Mouse (Mus musculus): ENCODE measurements around the gene Figla. TPM values are rescaled to one million over a fixed set of nuclear protein-coding genes. Genes with fewer than 3 reads are reported as not detected.

Figla gene
- polyA plus RNA-seq, 1 experiment from 2014 or later = not detected

DNA sequence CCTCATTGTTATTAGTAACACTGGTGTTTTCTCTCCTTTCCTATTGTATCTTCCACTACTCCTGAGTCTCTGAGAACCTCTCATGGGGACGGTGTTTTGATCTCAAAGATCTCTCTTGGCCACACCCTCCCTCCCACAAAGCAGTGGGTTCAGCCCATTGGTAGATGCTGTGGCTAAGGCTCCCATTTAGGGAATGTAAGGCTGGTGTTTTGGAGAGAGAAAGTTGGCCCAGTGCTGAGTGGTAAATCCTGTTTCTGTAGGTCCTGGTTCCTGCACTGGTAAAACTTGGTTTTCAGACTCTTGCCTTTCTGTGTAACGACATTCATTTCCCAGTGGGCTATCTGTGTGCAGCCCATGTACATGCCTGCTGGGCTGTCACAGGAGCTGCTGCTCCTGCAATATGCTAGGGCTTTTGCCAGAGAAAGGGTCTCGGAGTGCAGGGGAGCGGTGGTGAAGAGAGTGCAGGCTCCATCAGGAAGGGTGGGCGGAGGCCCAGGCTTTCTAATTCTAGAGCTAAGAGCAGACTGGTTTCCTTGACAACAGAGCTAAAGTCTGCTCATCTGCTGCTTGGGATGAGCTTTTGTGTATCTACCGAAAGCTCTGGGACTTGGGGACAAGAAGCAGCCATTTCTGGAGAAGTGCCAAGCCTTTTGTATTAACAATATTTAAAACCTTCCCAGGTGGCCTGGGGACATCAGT lies 48.5 kb downstream of the Figla start:
- WGBS = 46% methylated on average over 6 of the region's 6 CpGs
- Histone ChIP-seq H3K4me1 (ENCODE audit: control insufficient read depth, insufficient read depth, low read length) (no peaks in the 10 kb centered on the region), H3K4me3 (ENCODE audit: low read depth, low read length) (no peak overlapping the region), H3K27ac (replicated peaks; ENCODE audit: low read depth, low read length) (0 out of 2 replicates have a peak overlapping the region, but pooled peaks have one; percentile 16), H3K9ac (replicated peaks; ENCODE audit: low read length) (no peak overlapping the region), H3K27me3 (ENCODE audit: control insufficient read depth, insufficient read depth, low read length) (no peaks in the 10 kb centered on the region), H3K4me2 (ENCODE audit: low read depth, low read length) (no peak overlapping the region), H3K36me3 (replicated peaks; ENCODE audit: control insufficient read depth, insufficient read depth, low read depth, low read length) (no peaks in the 10 kb centered on the region), H3K9me3 (replicated peaks; ENCODE audit: control insufficient read depth, low read length) (no peaks in the 10 kb centered on the region)
- ATAC-seq (replicated peaks; ENCODE audit: insufficient number of reproducible peaks, low FRiP score, low TSS enrichment, low read depth) (peak; percentile 77; the same call in 1 of the 2 replicates), DNase-seq (ENCODE audit: low spot score) (no peak)

GRCm38 (mm10) chr6:86066727-86067126 lies 50.8 kb downstream of the Figla start:
- H3K4me2 ChIP-seq (ENCODE audit: low read depth, low read length) = no peak overlapping the region
- H3K27ac ChIP-seq (replicated peaks; ENCODE audit: low read depth, low read length) = no peak overlapping the region
- H3K27me3 ChIP-seq (ENCODE audit: control insufficient read depth, insufficient read depth, low read length) = no peaks in the 10 kb centered on the region
- no peaks in the 10 kb centered on the region for H3K36me3 ChIP-seq (replicated peaks; ENCODE audit: control insufficient read depth, insufficient read depth, low read depth, low read length)
- DNase-seq (ENCODE audit: low spot score) (no peak), ATAC-seq (replicated peaks; ENCODE audit: insufficient number of reproducible peaks, low FRiP score, low TSS enrichment, low read depth) (no peak)
- no peak overlapping the region for H3K9ac ChIP-seq (replicated peaks; ENCODE audit: low read length)
- no peak overlapping the region for H3K4me3 ChIP-seq (ENCODE audit: low read depth, low read length)
- H3K9me3 ChIP-seq (replicated peaks; ENCODE audit: control insufficient read depth, low read length) = no peaks in the 10 kb centered on the region
- no peaks in the 10 kb centered on the region for H3K4me1 ChIP-seq (ENCODE audit: control insufficient read depth, insufficient read depth, low read length)
- 83% methylated on average over 6 of the region's 6 CpGs for WGBS

DNA sequence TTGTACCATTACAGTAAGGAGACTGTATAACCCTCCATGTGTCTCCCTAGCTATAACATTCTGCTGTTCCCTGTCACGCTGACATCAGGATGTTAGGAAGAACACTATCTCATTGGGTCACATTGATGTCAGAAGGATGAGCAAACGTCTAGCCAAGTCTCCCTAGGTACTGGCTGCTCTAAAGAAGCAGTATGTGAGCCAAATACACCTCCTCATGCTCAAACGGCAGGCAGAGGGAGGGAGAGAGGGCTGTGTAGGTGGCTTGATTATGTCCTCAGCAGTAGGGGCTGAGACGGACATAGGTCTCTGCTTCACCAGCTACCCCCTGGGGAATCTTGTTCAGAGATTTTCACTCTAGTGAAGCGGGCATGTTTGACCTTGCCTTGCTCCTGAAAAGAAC lies 51.2 kb downstream of the Figla start:
- DNase-seq (ENCODE audit: low spot score) (no peak), ATAC-seq (replicated peaks; ENCODE audit: insufficient number of reproducible peaks, low FRiP score, low TSS enrichment, low read depth) (no peak)
- H3K27ac ChIP-seq (replicated peaks; ENCODE audit: low read depth, low read length) = no peak overlapping the region
- H3K9me3 ChIP-seq (replicated peaks; ENCODE audit: control insufficient read depth, low read length) = no peaks in the 10 kb centered on the region
- no peak overlapping the region for H3K9ac ChIP-seq (replicated peaks; ENCODE audit: low read length)
- no peak overlapping the region for H3K4me3 ChIP-seq (ENCODE audit: low read depth, low read length)
- WGBS = 62% methylated on average over 5 of the region's 5 CpGs
- H3K36me3 ChIP-seq (replicated peaks; ENCODE audit: control insufficient read depth, insufficient read depth, low read depth, low read length) = no peaks in the 10 kb centered on the region
- no peaks in the 10 kb centered on the region for H3K27me3 ChIP-seq (ENCODE audit: control insufficient read depth, insufficient read depth, low read length)
- no peak overlapping the region for H3K4me2 ChIP-seq (ENCODE audit: low read depth, low read length)
- H3K4me1 ChIP-seq (ENCODE audit: control insufficient read depth, insufficient read depth, low read length) = no peaks in the 10 kb centered on the region

DNA sequence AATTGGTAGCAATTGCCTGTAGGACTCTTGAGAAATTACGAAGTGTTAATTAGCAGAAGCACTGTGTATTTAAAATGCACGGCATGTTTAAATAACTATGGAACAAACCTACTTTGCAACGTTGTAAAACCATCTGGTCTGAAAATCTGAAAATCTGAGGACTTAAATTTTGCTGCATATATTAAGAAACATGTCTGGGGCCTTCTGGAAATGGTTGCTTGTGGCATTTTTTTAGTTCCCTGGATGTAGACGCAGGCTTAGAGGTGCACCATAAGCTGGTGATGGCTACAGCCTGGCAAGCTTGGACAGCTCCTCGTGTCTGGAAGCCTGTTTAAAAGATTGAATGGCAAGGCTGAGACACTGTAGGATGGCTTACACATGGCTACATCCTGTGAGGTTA lies 53.0 kb downstream of the Figla start:
- DNase-seq (ENCODE audit: low spot score) = no peak
- WGBS = 78% methylated on average over 5 of the region's 5 CpGs
- ATAC-seq (replicated peaks; ENCODE audit: insufficient number of reproducible peaks, low FRiP score, low TSS enrichment, low read depth) = no peak

GRCm38 (mm10) chr6:86069856-86070255 lies 53.9 kb downstream of the Figla start:
- no peaks in the 10 kb centered on the region for H3K9me3 ChIP-seq (replicated peaks; ENCODE audit: control insufficient read depth, low read length)
- no peak overlapping the region for H3K4me3 ChIP-seq (ENCODE audit: low read depth, low read length)
- no peak for ATAC-seq (replicated peaks; ENCODE audit: insufficient number of reproducible peaks, low FRiP score, low TSS enrichment, low read depth)
- no peaks in the 10 kb centered on the region for H3K27me3 ChIP-seq (ENCODE audit: control insufficient read depth, insufficient read depth, low read length)
- no peak for DNase-seq (ENCODE audit: low spot score)
- H3K27ac ChIP-seq (replicated peaks; ENCODE audit: low read depth, low read length) = no peak overlapping the region
- H3K4me2 ChIP-seq (ENCODE audit: low read depth, low read length) = no peak overlapping the region
- WGBS = 82% methylated on average over 3 of the region's 3 CpGs
- H3K36me3 ChIP-seq (replicated peaks; ENCODE audit: control insufficient read depth, insufficient read depth, low read depth, low read length) = no peaks in the 10 kb centered on the region
- H3K9ac ChIP-seq (replicated peaks; ENCODE audit: low read length) = no peak overlapping the region
- H3K4me1 ChIP-seq (ENCODE audit: control insufficient read depth, insufficient read depth, low read length) = no peaks in the 10 kb centered on the region

More for the DNA sequence above, 53.0 kb downstream of the Figla start:
- Histone ChIP-seq H3K4me1 (ENCODE audit: control insufficient read depth, insufficient read depth, low read length) (no peaks in the 10 kb centered on the region), H3K36me3 (replicated peaks; ENCODE audit: control insufficient read depth, insufficient read depth, low read depth, low read length) (no peaks in the 10 kb centered on the region), H3K9me3 (replicated peaks; ENCODE audit: control insufficient read depth, low read length) (no peaks in the 10 kb centered on the region), H3K27me3 (ENCODE audit: control insufficient read depth, insufficient read depth, low read length) (no peaks in the 10 kb centered on the region), H3K27ac (replicated peaks; ENCODE audit: low read depth, low read length) (no peak overlapping the region), H3K9ac (replicated peaks; ENCODE audit: low read length) (no peak overlapping the region), H3K4me2 (ENCODE audit: low read depth, low read length) (no peak overlapping the region), H3K4me3 (ENCODE audit: low read depth, low read length) (no peak overlapping the region)

DNA sequence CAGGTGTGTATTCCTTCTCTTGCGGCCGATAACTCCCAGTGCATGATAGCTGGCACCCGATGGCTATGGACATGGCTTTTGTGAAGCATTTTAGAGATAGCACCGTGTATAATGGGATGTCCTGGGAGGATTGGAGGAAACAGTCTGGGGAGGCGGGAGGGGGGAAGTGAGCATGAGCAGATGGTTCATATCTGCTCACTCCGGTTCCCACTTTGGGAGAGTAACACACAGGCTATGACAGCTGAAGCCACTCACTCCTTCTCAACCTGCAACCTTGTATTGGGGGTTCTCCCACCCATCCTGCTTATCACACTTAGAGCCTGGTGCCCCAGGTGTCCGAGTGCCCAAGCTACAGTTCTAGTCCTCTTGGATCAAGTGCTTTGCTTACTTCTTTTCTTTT lies 54.3 kb downstream of the Figla start:
- Histone ChIP-seq H3K4me2 (ENCODE audit: low read depth, low read length) (no peak overlapping the region), H3K4me1 (ENCODE audit: control insufficient read depth, insufficient read depth, low read length) (no peaks in the 10 kb centered on the region), H3K27ac (replicated peaks; ENCODE audit: low read depth, low read length) (no peak overlapping the region), H3K9me3 (replicated peaks; ENCODE audit: control insufficient read depth, low read length) (no peaks in the 10 kb centered on the region), H3K36me3 (replicated peaks; ENCODE audit: control insufficient read depth, insufficient read depth, low read depth, low read length) (no peaks in the 10 kb centered on the region), H3K9ac (replicated peaks; ENCODE audit: low read length) (no peak overlapping the region), H3K4me3 (ENCODE audit: low read depth, low read length) (no peak overlapping the region), H3K27me3 (ENCODE audit: control insufficient read depth, insufficient read depth, low read length) (no peaks in the 10 kb centered on the region)
- no peak for ATAC-seq (replicated peaks; ENCODE audit: insufficient number of reproducible peaks, low FRiP score, low TSS enrichment, low read depth)
- DNase-seq (ENCODE audit: low spot score) = no peak
- 87% methylated on average over 7 of the region's 7 CpGs for WGBS

Other genes with a start within 250 kb of the Figla start
- gene Nat8f6, start 195.2 kb upstream of the Figla start, polyA plus RNA-seq (2014; fragmentation: Nextera tagmentation; extraction: Ambion mirVana) = not detected in 2 replicates
- not detected in 2 replicates for gene Nat8f5, start 195.2 kb upstream of the Figla start, polyA plus RNA-seq (2014; fragmentation: Nextera tagmentation; extraction: Ambion mirVana)
- not detected in 2 replicates for gene Nat8, start 184.1 kb upstream of the Figla start, polyA plus RNA-seq (2014; fragmentation: Nextera tagmentation; extraction: Ambion mirVana)
- gene Nat8f2, start 147.0 kb upstream of the Figla start, polyA plus RNA-seq (2014; fragmentation: Nextera tagmentation; extraction: Ambion mirVana) = not detected in 2 replicates
- 4.0 and 4.1 TPM in 2 replicates for gene Nat8f4, start 111.3 kb upstream of the Figla start, polyA plus RNA-seq (2014; fragmentation: Nextera tagmentation; extraction: Ambion mirVana)
- 29.7 and 39.7 TPM in 2 replicates for gene Tprkb, start 104.3 kb upstream of the Figla start, polyA plus RNA-seq (2014; fragmentation: Nextera tagmentation; extraction: Ambion mirVana)
- 4.1 and 6.1 TPM in 2 replicates for gene Nat8f1, start 100.5 kb upstream of the Figla start, polyA plus RNA-seq (2014; fragmentation: Nextera tagmentation; extraction: Ambion mirVana)
- gene Dusp11, start 54.5 kb upstream of the Figla start, polyA plus RNA-seq (2014; fragmentation: Nextera tagmentation; extraction: Ambion mirVana) = 43.7 and 45.3 TPM in 2 replicates
- 19.1 and 22.1 TPM in 2 replicates for gene Add2, start 12.5 kb downstream of the Figla start, polyA plus RNA-seq (2014; fragmentation: Nextera tagmentation; extraction: Ambion mirVana)
- gene Tgfa, start 179.1 kb downstream of the Figla start, polyA plus RNA-seq (2014; fragmentation: Nextera tagmentation; extraction: Ambion mirVana) = 1.8 and 2.5 TPM in 2 replicates

Data from embryonic facial prominence, embryonic 11.5 days (tissue).